Mouse (Mus musculus): ENCODE data around the gene Zc3h15. TPM values are rescaled to one million over a fixed set of nuclear protein-coding genes. Genes with fewer than 3 reads are reported as not detected.

Gene Zc3h15
- total and polyA plus RNA-seq, 3 experiments: 144 to 194 TPM; not detected in 1

- no peak for TF ChIP-seq TAL1 (IDR thresholded peaks at IDR 0.05; ENCODE audit: low read length)
- TF ChIP-seq MYC (IDR thresholded peaks at IDR 0.05; ENCODE audit: low read depth, low read length): no peak
- no peak for TF ChIP-seq ZMIZ1 (IDR thresholded peaks at IDR 0.05; ENCODE audit: low read depth, low read length)
- no peak for TF ChIP-seq JUND (IDR thresholded peaks at IDR 0.05; ENCODE audit: low read depth, low read length)
- no peak for TF ChIP-seq UBTF (IDR thresholded peaks at IDR 0.05; ENCODE audit: borderline replicate concordance, insufficient read depth, low read depth, low read length)
- TF ChIP-seq ELF1 (IDR thresholded peaks at IDR 0.05; ENCODE audit: low read depth, low read length): no peak
- TF ChIP-seq MXI1 (IDR thresholded peaks at IDR 0.05; ENCODE audit: low read depth, low read length): no peak
- no peak for TF ChIP-seq ZKSCAN1 (IDR thresholded peaks at IDR 0.05; ENCODE audit: low read depth, low read length)
- TF ChIP-seq GATA1 (IDR thresholded peaks at IDR 0.05; ENCODE audit: low read depth, low read length): no peak
- no peak for TF ChIP-seq NRF1 (IDR thresholded peaks at IDR 0.05; ENCODE audit: insufficient read depth, low read depth, low read length, poor library complexity, severe bottlenecking)
- TF ChIP-seq TBP (IDR thresholded peaks at IDR 0.05; ENCODE audit: low read depth, low read length): no peak
- TF ChIP-seq ETS1 (IDR thresholded peaks at IDR 0.05; ENCODE audit: low read depth, low read length): no peak
- TF ChIP-seq MYB (IDR thresholded peaks at IDR 0.05; ENCODE audit: low read depth, low read length): no peak
- no peak for TF ChIP-seq EP300 (IDR thresholded peaks at IDR 0.05; ENCODE audit: low read depth in 1 of 2, low read length in 2 of 2)
- no peak for TF ChIP-seq BHLHE40 (IDR thresholded peaks at IDR 0.05; ENCODE audit: borderline replicate concordance, low read depth, low read length)
- TF ChIP-seq ZC3H11A (IDR thresholded peaks at IDR 0.05; ENCODE audit: low read depth, low read length): no peak
- no peaks in the 10 kb centered on the region for H3K9me3 ChIP-seq (replicated peaks; ENCODE audit: insufficient read depth, low read length)
- DNase-seq (ENCODE audit: low read depth, low spot score): no peak
- H3K27ac ChIP-seq (ENCODE audit: control insufficient read depth, low read depth, low read length): no peak overlapping the region
- H3K4me1 ChIP-seq (ENCODE audit: control insufficient read depth in 1 of 2, insufficient read depth in 2 of 2, low read length in 2 of 2): no peaks in the 10 kb centered on the region
- no peak overlapping the region for H3K9ac ChIP-seq (ENCODE audit: control insufficient read depth, low read depth, low read length, poor library complexity, severe bottlenecking)
- no peaks in the 10 kb centered on the region for H3K79me2 ChIP-seq (ENCODE audit: control insufficient read depth, insufficient read depth, low read length, poor library complexity)
- H3K4me3 ChIP-seq (ENCODE audit: control insufficient read depth in 1 of 2, insufficient read depth in 1 of 2, low read depth in 2 of 2, low read length in 2 of 2): no peak overlapping the region
- no peaks in the 10 kb centered on the region for H3K36me3 ChIP-seq (ENCODE audit: control insufficient read depth in 1 of 2, insufficient read depth in 2 of 2, low read length in 2 of 2)
- peaks cover 0 to 3% of the 10 kb centered on the region in 2 experiments for H3K27me3 ChIP-seq (ENCODE audit: control insufficient read depth in 1 of 2, insufficient read depth in 2 of 2, low read length in 2 of 2)
These were observed 16.3 kb upstream of the Zc3h15 start for GRCm38 (mm10) chr2:83627932-83628331.

GRCm38 (mm10) chr2:83641993-83642392, 2.2 kb upstream of the Zc3h15 start:
- peaks cover 2 to 16% of the 10 kb centered on the region in 2 experiments; a peak in 2 of 4 replicates for H3K36me3 ChIP-seq (ENCODE audit: control insufficient read depth in 1 of 2, insufficient read depth in 2 of 2, low read length in 2 of 2)
- no peak overlapping the region for H3K4me3 ChIP-seq (ENCODE audit: control insufficient read depth in 1 of 2, insufficient read depth in 1 of 2, low read depth in 2 of 2, low read length in 2 of 2)
- peaks cover 22% of the 10 kb centered on the region for H3K79me2 ChIP-seq (ENCODE audit: control insufficient read depth, insufficient read depth, low read length, poor library complexity)
- no peak for TF ChIP-seq MYC (IDR thresholded peaks at IDR 0.05; ENCODE audit: low read depth, low read length)
- peak; percentile 35; the same call in 1 of the 2 replicates for TF ChIP-seq MAFK (IDR thresholded peaks at IDR 0.05; ENCODE audit: borderline replicate concordance, low read depth, low read length)
- no peaks in the 10 kb centered on the region for H3K9me3 ChIP-seq (replicated peaks; ENCODE audit: insufficient read depth, low read length)
- H3K9ac ChIP-seq (ENCODE audit: control insufficient read depth, low read depth, low read length, poor library complexity, severe bottlenecking): no peak overlapping the region
- H3K27me3 ChIP-seq (ENCODE audit: control insufficient read depth in 1 of 2, insufficient read depth in 2 of 2, low read length in 2 of 2): peaks cover 4 to 12% of the 10 kb centered on the region in 2 experiments
- DNase-seq (ENCODE audit: low read depth, low spot score): no peak
- peaks cover 0 to 5% of the 10 kb centered on the region in 2 experiments; a peak in 2 of 4 replicates for H3K4me1 ChIP-seq (ENCODE audit: control insufficient read depth in 1 of 2, insufficient read depth in 2 of 2, low read length in 2 of 2)
- no peak overlapping the region for H3K27ac ChIP-seq (ENCODE audit: control insufficient read depth, low read depth, low read length)
